Mouse (Mus musculus) right cerebral cortex, postnatal 36 days (tissue): Measurements from ENCODE around the gene Hivep2.
A peak's percentile ranks its signal among the peaks of the same experiment; 100 is the strongest.

Source experiments
- DNase-seq, 2 experiments: peaks; one replicate each; pipeline ENCODE4 v3.0.0; 2022; ENCODE audit warnings: low spot score in 2 of 2, mixed read lengths in 1 of 2

Gene Hivep2

DNA sequence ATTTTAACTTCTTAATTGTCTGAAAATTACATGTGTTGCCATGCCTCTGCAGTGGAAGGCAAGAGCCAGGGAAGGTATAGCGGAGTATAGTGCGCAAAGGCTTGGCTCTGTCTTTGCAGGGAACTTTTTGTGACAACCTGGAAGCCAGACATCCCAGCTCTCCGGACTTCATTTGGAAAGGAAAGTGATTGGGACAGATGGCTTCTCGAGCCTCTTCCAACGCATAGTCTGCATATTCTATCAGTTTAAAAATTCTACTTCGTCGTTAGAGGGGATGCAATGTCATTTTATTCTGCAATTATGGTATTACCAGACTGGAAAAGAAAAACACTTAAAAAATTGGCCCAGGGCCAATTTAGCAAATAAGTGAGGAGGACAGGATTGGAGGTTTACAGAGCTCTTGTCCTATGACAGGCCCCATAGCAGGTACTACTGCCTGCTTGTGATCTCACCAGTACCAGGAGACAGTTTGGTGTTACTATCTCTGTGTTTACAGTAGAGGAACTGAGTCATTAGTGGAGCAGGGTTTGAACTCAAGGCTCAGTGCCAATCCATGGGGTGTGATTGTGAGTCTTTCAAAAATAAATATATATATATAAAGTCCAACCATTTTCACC is 7.8 kb downstream of the Hivep2 start:
- no peak for DNase-seq

DNA sequence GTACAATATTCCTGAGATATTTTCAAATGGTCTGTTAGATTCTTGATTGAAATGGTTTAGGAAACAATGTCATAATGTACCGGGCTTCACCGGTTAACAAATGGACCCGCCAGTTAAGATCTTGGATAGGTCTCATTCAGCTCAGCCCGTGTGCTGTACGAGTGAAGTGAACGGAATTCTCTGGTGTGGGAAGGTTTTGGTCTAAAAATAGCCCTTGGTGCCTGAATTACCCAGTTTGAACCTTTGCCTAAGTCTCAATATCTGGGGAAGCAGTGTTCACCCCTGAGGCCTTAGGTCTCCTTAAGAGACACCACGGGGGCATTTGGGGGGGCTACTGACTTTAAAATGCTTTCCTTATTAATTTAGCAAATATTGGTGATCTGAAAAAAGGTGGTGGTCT is 8.6 kb downstream of the Hivep2 start:
- DNase-seq = no peak

GRCm38 (mm10) chr10:13975861-13976260 is 10.0 kb downstream of the Hivep2 start:
- DNase-seq = no peak

- no peak for DNase-seq
Measured at GRCm38 (mm10) chr10:13976267-13976666, 10.4 kb downstream of the Hivep2 start.

- DNase-seq = no peak
Measured at GRCm38 (mm10) chr10:13982271-13982670, 16.4 kb downstream of the Hivep2 start.

DNA sequence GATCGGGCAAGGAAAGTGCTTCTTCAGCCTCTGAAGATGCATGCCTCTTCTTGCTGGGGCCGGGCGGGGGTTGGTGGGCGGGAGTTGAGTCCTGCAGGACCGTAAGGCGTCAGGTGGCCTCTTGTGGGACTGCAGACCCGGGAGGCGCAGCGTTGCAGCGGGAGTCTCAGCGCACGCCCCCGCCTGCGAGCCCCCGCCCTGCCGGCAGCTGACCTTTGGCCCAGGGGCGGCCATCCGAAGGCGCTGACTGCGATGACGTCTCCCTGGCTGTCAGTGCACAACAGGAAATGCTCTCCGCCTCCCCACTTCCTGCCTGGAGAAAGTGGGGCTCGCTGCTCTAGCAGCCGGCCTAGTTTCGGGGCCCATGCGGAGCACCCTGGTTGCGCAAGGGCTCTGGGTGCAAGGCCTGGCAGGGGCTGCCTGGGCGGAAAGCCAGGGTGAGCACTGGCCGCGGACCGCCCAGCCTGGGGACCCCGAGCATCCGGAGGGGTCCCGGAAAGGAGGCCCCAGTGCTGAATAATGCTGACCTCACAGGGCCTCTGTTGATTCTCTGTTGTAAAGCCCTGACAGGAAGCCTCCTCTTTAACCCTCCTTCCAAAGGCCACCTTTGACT is 17.0 kb downstream of the Hivep2 start:
- peak; percentile 51 to 59 for DNase-seq

GRCm38 (mm10) chr10:13983631-13984030 is 17.8 kb downstream of the Hivep2 start:
- no peak for DNase-seq

DNA sequence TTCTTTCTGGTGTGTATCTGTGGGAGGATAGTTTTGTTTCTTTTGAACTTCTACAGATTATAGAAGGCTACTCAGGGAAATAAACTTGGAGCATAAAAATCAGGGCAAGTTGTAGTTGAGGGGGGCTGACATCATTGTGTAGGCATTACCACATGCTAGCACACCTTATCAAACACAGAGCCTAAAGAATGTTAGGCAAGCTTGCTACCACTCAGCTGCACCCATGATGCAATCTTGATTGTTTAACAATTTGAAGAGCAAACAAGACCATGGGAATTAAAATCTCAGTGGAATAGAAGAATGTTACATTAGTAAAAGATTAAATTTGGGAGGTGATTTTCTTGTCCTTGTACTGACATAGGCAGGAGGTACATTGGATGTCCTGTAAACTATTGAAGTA is 18.4 kb downstream of the Hivep2 start:
- no peak for DNase-seq

GRCm38 (mm10) chr10:13986539-13986938 is 20.7 kb downstream of the Hivep2 start:
- no peak for DNase-seq

GRCm38 (mm10) chr10:13987336-13987735 is 21.5 kb downstream of the Hivep2 start:
- no peak for DNase-seq

DNA sequence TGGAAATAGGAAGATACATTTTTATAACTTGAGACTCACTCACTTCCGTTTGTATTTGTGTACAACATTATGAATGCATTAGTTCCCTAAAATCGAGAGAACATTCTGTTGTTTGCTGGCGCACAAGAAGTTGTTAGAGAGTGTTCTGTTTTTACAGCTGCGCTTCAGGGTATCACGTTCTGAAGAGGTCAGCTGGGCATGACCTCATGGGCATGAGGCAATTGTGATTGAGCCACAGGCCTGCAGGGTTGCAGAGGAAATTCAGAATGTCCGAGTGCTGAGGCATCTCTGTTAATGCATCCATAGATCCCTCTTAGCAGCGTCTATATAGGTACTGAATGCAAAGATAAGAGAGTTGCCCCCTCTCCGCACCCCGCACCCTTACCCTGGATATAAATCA is 22.4 kb downstream of the Hivep2 start:
- DNase-seq = no peak

DNA sequence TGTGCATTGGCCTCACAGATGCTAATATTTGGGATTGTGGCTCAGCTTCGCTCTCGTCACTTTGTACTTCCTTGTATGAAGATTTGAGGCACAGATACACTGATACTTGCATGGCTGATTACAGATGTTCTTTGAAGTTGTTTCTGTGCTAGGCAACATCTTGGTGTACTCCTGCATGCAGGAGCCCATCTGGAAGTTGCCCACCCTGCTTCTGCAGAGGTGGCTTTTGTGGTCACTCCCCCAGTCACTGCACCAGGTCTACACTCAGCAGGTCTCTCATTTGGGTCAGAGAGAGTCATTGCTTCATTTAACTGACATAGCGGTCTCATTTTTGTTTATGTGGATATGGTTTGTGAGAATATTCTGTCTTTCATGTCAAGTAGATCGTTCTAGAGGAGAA is 22.9 kb downstream of the Hivep2 start:
- no peak for DNase-seq

GRCm38 (mm10) chr10:13990842-13991241 is 25.0 kb downstream of the Hivep2 start:
- DNase-seq = no peak

GRCm38 (mm10) chr10:13993411-13993810 is 27.5 kb downstream of the Hivep2 start:
- DNase-seq = no peak

GRCm38 (mm10) chr10:13997336-13997735 is 31.5 kb downstream of the Hivep2 start:
- no peak for DNase-seq

DNA sequence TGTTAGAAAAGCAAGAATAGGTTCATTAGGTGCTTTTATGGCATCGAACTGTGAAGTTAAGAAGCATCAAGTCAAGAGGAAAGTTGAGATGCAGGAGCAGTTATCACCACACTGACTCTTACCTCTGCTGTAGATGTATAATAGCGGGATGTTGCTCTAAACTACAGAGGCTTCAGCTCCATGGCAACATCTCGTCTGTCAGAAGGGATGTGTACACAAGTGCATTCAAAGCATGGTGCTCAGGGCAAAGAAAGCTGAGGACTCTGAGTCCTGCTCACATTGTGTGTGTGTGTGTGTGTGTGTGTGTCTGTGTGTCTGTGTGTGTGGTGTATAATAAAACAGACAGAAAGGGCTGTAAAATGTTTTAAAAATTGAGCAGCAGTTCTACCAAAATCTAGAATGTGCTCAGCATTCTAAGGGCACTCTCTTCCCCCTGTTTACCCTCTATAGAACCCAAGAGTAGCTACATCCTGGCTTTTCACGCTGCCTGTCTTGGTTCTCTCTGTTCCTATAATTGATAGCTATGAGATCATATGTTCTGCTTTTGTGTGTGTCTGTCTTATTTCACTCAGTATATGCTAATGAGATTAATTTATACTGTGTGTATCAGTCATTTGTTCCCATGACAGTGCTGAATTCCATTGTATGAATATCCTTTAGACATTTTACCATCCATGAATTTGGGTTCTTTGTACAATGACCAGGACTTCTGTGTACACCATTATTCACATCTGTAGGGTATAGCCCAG is 39.1 kb downstream of the Hivep2 start:
- DNase-seq = no peak

DNA sequence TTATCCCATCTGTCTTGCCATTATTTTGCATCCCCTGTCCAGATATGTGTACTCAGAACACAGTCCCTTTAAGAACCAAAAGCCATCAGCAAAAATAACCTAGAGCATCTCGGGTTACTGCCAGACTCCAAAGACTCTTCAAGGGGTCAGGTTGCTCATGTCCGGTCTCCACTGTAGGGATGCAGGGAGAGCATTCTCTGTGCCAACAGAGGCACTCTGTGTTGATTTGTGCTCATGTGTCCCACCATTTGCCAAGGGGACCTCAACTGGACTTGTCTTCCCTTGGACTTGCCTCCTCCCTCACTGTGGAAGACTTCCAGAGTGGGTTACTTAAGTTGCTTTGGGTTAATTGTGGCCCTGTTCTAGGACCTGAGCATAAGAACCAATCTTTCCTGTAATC is 43.8 kb downstream of the Hivep2 start:
- no peak for DNase-seq

DNA sequence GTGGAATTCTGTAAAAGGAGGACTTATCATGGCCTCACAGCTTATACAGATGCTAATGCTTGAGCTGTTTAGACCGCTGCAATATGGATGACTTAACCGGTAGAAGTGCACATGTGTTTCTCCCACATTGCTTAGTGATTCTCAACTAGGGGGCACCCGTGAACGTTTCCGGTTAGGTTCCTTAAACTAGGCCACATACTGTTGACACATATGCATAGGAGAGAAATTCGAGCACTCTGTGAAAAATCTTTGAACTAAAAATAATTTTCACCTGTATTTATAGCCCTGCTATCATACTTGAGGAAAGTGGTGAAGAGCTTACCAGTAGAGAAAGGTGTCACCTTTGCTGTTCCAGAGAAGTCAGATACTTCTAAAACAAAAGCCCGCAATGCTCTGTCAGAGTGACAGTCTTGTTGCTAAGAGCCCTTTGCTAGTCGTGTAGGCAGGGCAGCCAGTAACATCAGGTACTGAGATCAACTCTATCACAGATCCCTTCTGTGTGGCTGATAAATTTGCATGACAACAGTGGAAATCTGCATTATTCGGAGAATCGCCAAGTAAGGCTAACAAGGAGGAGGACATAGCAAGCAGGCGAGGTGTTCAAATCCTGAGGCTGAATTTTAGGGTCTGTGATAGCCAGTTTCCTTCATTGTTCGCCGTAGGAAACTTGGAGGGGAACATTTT is 50.6 kb downstream of the Hivep2 start:
- DNase-seq = no peak

DNA sequence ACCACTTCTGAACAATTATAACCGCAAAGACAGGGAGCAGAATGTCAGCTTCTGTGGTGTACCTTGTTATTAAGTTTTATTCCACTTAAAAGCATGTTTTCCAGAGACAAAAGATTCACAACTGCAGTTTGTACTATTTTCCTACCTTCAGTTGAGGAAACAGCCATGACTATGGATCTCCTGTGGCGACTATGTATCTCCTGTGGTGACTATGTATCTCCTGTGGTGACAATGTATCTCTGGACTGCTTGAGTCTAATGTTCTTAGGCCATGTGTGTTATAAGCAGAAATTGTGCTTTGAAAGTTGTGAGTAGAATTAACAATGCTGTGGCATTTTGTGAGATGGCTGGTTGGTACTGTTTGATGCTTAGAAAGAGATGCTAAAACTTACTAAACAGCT is 51.5 kb downstream of the Hivep2 start:
- DNase-seq = no peak

DNA sequence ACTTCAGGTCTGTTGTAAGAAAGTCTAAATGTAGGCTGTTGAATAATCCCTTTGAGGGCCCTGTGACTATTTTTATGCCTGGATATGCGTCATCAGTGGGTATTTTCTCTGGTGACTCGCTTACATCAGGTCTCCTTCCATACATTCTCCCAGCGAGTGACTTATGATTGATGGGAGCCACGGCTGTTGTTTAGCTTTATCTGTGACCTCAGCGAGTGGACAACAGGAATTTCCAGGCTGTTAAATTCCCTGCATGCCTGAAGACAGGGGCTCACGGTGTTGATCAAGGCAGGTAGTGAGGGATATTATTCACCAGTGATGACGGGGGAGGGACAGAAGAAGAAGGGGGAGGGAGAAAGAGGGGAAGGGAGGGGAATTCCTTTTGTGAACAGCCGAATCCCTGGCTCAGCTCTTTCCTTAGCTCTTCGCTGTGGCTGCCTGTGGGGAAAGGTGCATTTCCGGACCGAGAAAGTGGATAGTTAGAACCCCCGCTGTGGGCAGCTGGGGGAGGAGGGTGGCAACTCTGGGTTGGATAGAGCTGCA is 52.0 kb downstream of the Hivep2 start:
- DNase-seq = peak; percentile 17 to 33

DNA sequence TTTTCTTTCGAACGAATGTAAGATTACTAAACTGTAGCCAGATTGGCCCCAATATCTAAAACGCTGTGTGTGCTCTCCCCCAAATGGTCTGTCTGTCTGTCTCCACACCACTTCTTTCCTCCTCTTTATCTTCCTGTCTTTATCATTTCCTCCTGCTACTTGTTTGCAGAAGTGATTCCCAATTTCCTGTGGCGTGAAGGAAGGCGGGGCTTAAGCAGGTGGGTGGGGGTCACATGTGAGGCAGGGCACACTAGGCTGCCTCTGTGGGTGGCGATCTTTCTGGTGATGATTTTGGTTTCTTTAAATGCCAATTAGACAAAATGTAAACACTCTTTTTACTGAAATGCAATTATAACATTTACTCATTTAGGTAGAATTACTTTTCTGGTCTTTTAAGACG is 52.8 kb downstream of the Hivep2 start:
- no peak for DNase-seq

DNA sequence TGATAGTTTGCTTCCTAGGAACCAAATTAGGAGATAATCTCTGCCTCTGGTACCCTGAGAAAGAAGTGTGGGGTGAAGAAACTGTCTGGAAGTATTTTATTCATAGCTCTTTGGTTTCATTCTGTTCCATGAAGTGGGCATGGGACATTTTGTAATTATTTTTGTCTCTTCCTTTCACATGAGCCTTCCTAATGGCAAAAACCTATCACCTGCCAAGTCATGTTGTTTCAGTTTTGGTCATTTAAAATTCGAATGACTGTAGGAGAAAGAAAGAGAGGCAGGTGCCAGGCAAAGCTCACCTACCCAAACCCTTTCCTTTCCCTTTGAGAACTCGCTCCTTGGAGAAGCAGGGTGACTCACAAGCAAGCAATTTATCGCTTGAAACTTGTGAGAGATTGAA is 53.3 kb downstream of the Hivep2 start:
- DNase-seq = no peak
